Mouse (Mus musculus): ENCODE measurements at regions not wholly inside any gene's neighbourhood (a gene's known extent, or its start where the extent isn't known, plus 50 kb on each side); places are given as distances from the start of the nearest gene placed in this dataset.
"Not testable (repeated sequence)": the region's sequence is repeated elsewhere in the genome, so short reads cannot be mapped to it uniquely, and the experiment has no call there.

- DNase-seq (ENCODE audit: low spot score) = no peak
Observed at GRCm38 (mm10) chr17:27281241-27281640, 77.0 kb upstream of the Lemd2 start.

GRCm38 (mm10) chr17:27279491-27280288, 75.4 kb upstream of the Lemd2 start:
- not testable (repeated sequence) for DNase-seq (ENCODE audit: low spot score)

GRCm38 (mm10) chr17:27277786-27278185, 73.5 kb upstream of the Lemd2 start:
- not testable (repeated sequence) for DNase-seq (ENCODE audit: low spot score)

GRCm38 (mm10) chr17:27271756-27272155, 67.5 kb upstream of the Lemd2 start:
- not testable (repeated sequence) for DNase-seq (ENCODE audit: low spot score)

- DNase-seq (ENCODE audit: low spot score) = not testable (repeated sequence)
Observed at GRCm38 (mm10) chr17:27270776-27271175, 66.5 kb upstream of the Lemd2 start.

GRCm38 (mm10) chr17:27264607-27265006, 60.3 kb upstream of the Lemd2 start:
- not testable (repeated sequence) for DNase-seq (ENCODE audit: low spot score)

GRCm38 (mm10) chr17:27262607-27263006, 58.3 kb upstream of the Lemd2 start:
- DNase-seq (ENCODE audit: low spot score) = no peak

- DNase-seq (ENCODE audit: low spot score) = no peak
Observed at GRCm38 (mm10) chr17:27261981-27262380, 57.7 kb upstream of the Lemd2 start.

GRCm38 (mm10) chr17:27261251-27261650, 57.0 kb upstream of the Lemd2 start:
- no peak for DNase-seq (ENCODE audit: low spot score)

- DNase-seq (ENCODE audit: low spot score) = no peak
Observed at GRCm38 (mm10) chr17:27260116-27260515, 55.8 kb upstream of the Lemd2 start.

GRCm38 (mm10) chr17:27257345-27257744, 53.1 kb upstream of the Lemd2 start:
- no peak for DNase-seq (ENCODE audit: low spot score)

GRCm38 (mm10) chr17:27255804-27256203, 51.5 kb upstream of the Lemd2 start:
- DNase-seq (ENCODE audit: low spot score) = no peak

All from spleen, adult 12 weeks (tissue).